In the genomic region with DNA sequence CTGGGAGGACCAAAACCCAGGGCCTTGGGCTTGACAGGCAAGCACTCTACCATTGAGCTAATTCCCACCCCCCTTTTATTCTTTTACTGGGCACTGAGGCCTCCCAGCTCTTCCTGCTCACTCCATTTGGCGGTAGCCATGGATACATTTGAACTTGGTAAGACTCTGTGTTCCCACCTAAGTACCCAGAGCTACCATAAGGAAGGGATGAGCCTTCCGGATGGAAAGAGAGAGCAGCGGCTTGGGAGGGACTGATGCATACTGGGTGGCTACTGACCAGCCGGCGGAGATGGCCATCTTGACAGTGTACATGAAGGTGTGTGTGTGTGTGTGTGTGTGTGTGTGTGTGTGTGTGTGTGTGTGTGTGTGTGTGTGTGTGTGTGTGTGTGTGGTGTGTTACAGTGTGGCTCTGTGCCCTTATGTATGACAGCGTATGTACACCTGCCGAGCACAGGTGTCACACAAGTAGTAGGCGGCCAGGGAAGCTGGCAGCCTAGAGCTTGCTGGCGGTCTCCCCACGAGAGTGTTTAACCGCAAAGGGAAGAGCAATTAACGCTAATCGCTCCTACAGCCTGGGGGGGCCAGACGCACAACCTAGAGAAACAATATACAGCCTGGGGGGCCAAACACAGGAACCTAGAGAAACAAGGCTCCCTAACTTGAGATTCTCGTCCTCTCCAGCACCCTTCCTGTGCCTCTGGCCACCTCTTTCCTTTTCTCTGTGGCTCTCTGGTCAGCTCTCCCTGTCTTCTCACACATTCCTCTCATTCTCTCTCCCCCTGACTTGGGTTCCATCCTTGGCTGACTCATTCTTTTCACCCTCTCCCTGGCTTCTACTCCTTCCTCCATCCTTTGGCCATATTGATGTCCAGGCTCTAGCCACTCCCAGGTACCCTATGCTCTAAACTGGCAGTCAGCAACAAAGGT, we compare ENCODE assay signal across 8 mouse cellular contexts. TPM values are rescaled to one million over a fixed set of nuclear protein-coding genes. Genes with fewer than 3 reads are reported as not detected.
DNase-seq lines count a peak whose midpoint lies in the region; ATAC-seq and TF ChIP-seq lines count a peak whose summit lies in the region.

No protein-coding gene starts in this region.

- WGBS in hindbrain, embryonic 12.5 days: 27% methylated on average over 9 of the region's 15 CpGs
- WGBS in midbrain, embryonic 15.5 days: 12% methylated on average over 15 of the region's 15 CpGs

- H3K36me3 ChIP-seq in hindbrain, embryonic 12.5 days: peaks cover 13% of the 10 kb centered on the region
- no peaks in the 10 kb centered on the region for H3K36me3 ChIP-seq in midbrain, embryonic 15.5 days (replicated peaks)

- peak overlapping the region; percentile 88 for H3K4me2 ChIP-seq in hindbrain, embryonic 12.5 days (replicated peaks)
- peak overlapping the region; percentile 83 for H3K4me2 ChIP-seq in midbrain, embryonic 15.5 days

- H3K27me3 ChIP-seq in hindbrain, embryonic 12.5 days: no peaks in the 10 kb centered on the region
- no peaks in the 10 kb centered on the region for H3K27me3 ChIP-seq in midbrain, embryonic 15.5 days (replicated peaks)

- peak overlapping the region; percentile 98 for H3K4me3 ChIP-seq in layer of hippocampus, adult 2 months
- peak overlapping the region; percentile 74 for H3K4me3 ChIP-seq in hindbrain, embryonic 12.5 days
- peak overlapping the region; percentile 89 for H3K4me3 ChIP-seq in midbrain, embryonic 15.5 days

- H3K27ac ChIP-seq in layer of hippocampus, adult 2 months: peak overlapping the region; percentile 95
- H3K27ac ChIP-seq in hindbrain, embryonic 12.5 days: peak overlapping the region; percentile 93
- H3K27ac ChIP-seq in midbrain, embryonic 15.5 days: peak overlapping the region; percentile 96

- H3K9me3 ChIP-seq in hindbrain, embryonic 12.5 days (replicated peaks): no peaks in the 10 kb centered on the region
- no peaks in the 10 kb centered on the region for H3K9me3 ChIP-seq in midbrain, embryonic 15.5 days

- H3K9ac ChIP-seq in hindbrain, embryonic 12.5 days: peak overlapping the region; percentile 96
- H3K9ac ChIP-seq in midbrain, embryonic 15.5 days: peak overlapping the region; percentile 97

- DNase-seq in layer of hippocampus, adult 2 months (ENCODE audit: low spot score in 2 of 2): peak in 1 of 2 experiments; percentile 12
- DNase-seq in layer of hippocampus, adult 9-11 months: no peak
- DNase-seq in cerebellum, postnatal 10 days: peak; percentile 78 to 80
- DNase-seq in gastrocnemius, postnatal 25 days: no peak
- DNase-seq in urinary bladder, postnatal 14 days (ENCODE audit: low spot score): no peak
- no peak for DNase-seq in urinary bladder, postnatal 4 days (ENCODE audit: low spot score in 2 of 2)

- H3K4me1 ChIP-seq in hindbrain, embryonic 12.5 days: peaks cover 72% of the 10 kb centered on the region
- peaks cover 68% of the 10 kb centered on the region for H3K4me1 ChIP-seq in midbrain, embryonic 15.5 days

- no peak for TF ChIP-seq CTCF in layer of hippocampus, adult 2 months (conservative IDR thresholded peaks at IDR 0.05)

- ATAC-seq in hindbrain, embryonic 12.5 days (ENCODE audit: low FRiP score): no peak
- ATAC-seq in midbrain, embryonic 15.5 days (replicated peaks): no peak

RNA-seq across cellular contexts. Expression of gene Pea15a, which starts 1.5 kb away (rescaled TPM):
- total RNA-seq in layer of hippocampus, adult 2 months (2021): 100 to 1,000 TPM; 421 to 428 TPM
- 322 and 363 TPM in 2 replicates for polyA plus RNA-seq in hindbrain, embryonic 12.5 days (2016; fragmentation: Nextera tagmentation; extraction: Ambion mirVana)
- polyA plus RNA-seq in midbrain, embryonic 15.5 days (2015; fragmentation: Nextera tagmentation; extraction: Ambion mirVana): 437 and 473 TPM in 2 replicates
- total RNA-seq in gastrocnemius, postnatal 25 days (2021): 10 to 100 TPM; 32.6 to 33.3 TPM

RNA-seq across cellular contexts. Expression of gene Casq1, which starts 14.6 kb away (rescaled TPM):
- total RNA-seq in layer of hippocampus, adult 2 months (2021): under 1 TPM; 0.37 to 0.51 TPM
- 2.3 and 3.8 TPM in 2 replicates for polyA plus RNA-seq in hindbrain, embryonic 12.5 days (2016; fragmentation: Nextera tagmentation; extraction: Ambion mirVana)
- polyA plus RNA-seq in midbrain, embryonic 15.5 days (2015; fragmentation: Nextera tagmentation; extraction: Ambion mirVana): 1.7 and 2.7 TPM in 2 replicates
- 1,000 to 10,000 TPM; 5,450 to 5,866 TPM for total RNA-seq in gastrocnemius, postnatal 25 days (2021)

RNA-seq across cellular contexts. Expression of gene Atp1a4, which starts 53.1 kb away (rescaled TPM):
- not detected for total RNA-seq in layer of hippocampus, adult 2 months (2021)
- polyA plus RNA-seq in hindbrain, embryonic 12.5 days (2016; fragmentation: Nextera tagmentation; extraction: Ambion mirVana): not detected in 2 replicates
- polyA plus RNA-seq in midbrain, embryonic 15.5 days (2015; fragmentation: Nextera tagmentation; extraction: Ambion mirVana): 0.05 TPM in 1 of 2 replicates, not detected in the other
- total RNA-seq in gastrocnemius, postnatal 25 days (2021): under 1 TPM; 0.59 to 0.88 TPM

RNA-seq across cellular contexts. Expression of gene Igsf8, which starts 56.4 kb away (rescaled TPM):
- 100 to 1,000 TPM; 255 to 257 TPM for total RNA-seq in layer of hippocampus, adult 2 months (2021)
- polyA plus RNA-seq in hindbrain, embryonic 12.5 days (2016; fragmentation: Nextera tagmentation; extraction: Ambion mirVana): 147 and 159 TPM in 2 replicates
- polyA plus RNA-seq in midbrain, embryonic 15.5 days (2015; fragmentation: Nextera tagmentation; extraction: Ambion mirVana): 66.2 and 77.2 TPM in 2 replicates
- 10 to 100 TPM in 1 of 2 experiments, 1 to 10 TPM in 1; 9.2 to 10.7 TPM for total RNA-seq in gastrocnemius, postnatal 25 days (2021)

RNA-seq across cellular contexts. Expression of gene Dcaf8, which starts 57.2 kb away (rescaled TPM):
- total RNA-seq in layer of hippocampus, adult 2 months (2021): 100 to 1,000 TPM; 114 to 116 TPM
- 136 and 137 TPM in 2 replicates for polyA plus RNA-seq in hindbrain, embryonic 12.5 days (2016; fragmentation: Nextera tagmentation; extraction: Ambion mirVana)
- 93.0 and 94.7 TPM in 2 replicates for polyA plus RNA-seq in midbrain, embryonic 15.5 days (2015; fragmentation: Nextera tagmentation; extraction: Ambion mirVana)
- total RNA-seq in gastrocnemius, postnatal 25 days (2021): 100 to 1,000 TPM; 131 to 159 TPM

Comparison
In these comparisons a context has a peak if more than half of its experiments do, and no peak if none do; other contexts are left out.
1. DNase-seq: peak in cerebellum, postnatal 10 days (2 of 2); none in layer of hippocampus, adult 9-11 months (single experiment), gastrocnemius, postnatal 25 days (single experiment), urinary bladder, postnatal 14 days (single experiment) and urinary bladder, postnatal 4 days (0 of 2).
2. RNA of gene Pea15a, which starts 1.5 kb away (total RNA-seq): 421 to 428 TPM in layer of hippocampus, adult 2 months; 32.6 to 33.3 TPM in gastrocnemius, postnatal 25 days; every median in the first group is over 10 times any median in the second.
3. RNA of gene Casq1, which starts 14.6 kb away (total RNA-seq): 5,450 to 5,866 TPM in gastrocnemius, postnatal 25 days; 0.37 to 0.51 TPM in layer of hippocampus, adult 2 months; every median in the first group is over 1,000 times any median in the second.
4. Peak in every context shown above with its lines, with median percentiles within 50 percentile points of each other: H3K27ac ChIP-seq and H3K4me3 ChIP-seq.